Mouse (Mus musculus) limb, embryonic 13.5 days (tissue): ENCODE results near the gene Mnat1. TPM values are rescaled to one million over a fixed set of nuclear protein-coding genes. Genes with fewer than 3 reads are reported as not detected.

ENCODE experiments used
- ATAC-seq: fragments of 200-750 bp; cut with Nextera tagmentation; 2 replicates; pipeline ENCODE4 v1.8.0; 2017; ENCODE audit warnings: low read depth, moderate number of reproducible peaks, moderate TSS enrichment; ENCODE audit not compliant: low FRiP score
- H3K27ac ChIP-seq: fragments of 300-500 bp; sonication (generic); 2 replicates; pipeline ENCODE4 v1.5.1; 2015; ENCODE audit warnings: inconsistent platforms, mild to moderate bottlenecking, moderate library complexity
- H3K27me3 ChIP-seq: fragments of 300-500 bp; sonication (generic); 2 replicates; pipeline ENCODE4 v1.6.1; 2015; ENCODE audit warnings: mild to moderate bottlenecking, inconsistent platforms
- H3K36me3 ChIP-seq: fragments of 300-500 bp; sonication (generic); 2 replicates; pipeline ENCODE4 v1.6.1; 2015; ENCODE audit warnings: inconsistent platforms, mild to moderate bottlenecking, moderate library complexity
- H3K4me1 ChIP-seq: fragments of 300-500 bp; sonication (generic); 2 replicates; pipeline ENCODE4 v1.6.1; 2015; ENCODE audit warnings: inconsistent platforms
- H3K4me2 ChIP-seq: fragments of 300-500 bp; sonication (generic); replicated peaks from 2 replicates; pipeline ENCODE4 v1.6.1; 2015; ENCODE audit warnings: inconsistent platforms, mild to moderate bottlenecking, moderate library complexity
- H3K4me3 ChIP-seq: fragments of 300-500 bp; sonication (generic); 2 replicates; pipeline ENCODE4 v1.5.1; 2015; ENCODE audit warnings: moderate library complexity, mild to moderate bottlenecking, inconsistent platforms
- H3K9ac ChIP-seq: fragments of 300-500 bp; sonication (generic); 2 replicates; pipeline ENCODE4 v1.6.1; 2015; ENCODE audit warnings: mild to moderate bottlenecking, inconsistent platforms
- H3K9me3 ChIP-seq: fragments of 300-500 bp; sonication (generic); 2 replicates; pipeline ENCODE4 v1.6.1; 2016; ENCODE audit warnings: inconsistent platforms
- WGBS: fragments of 180-500 bp; shearing (Covaris S2); methylation state at CpG from one replicate; pipeline ENCODE4 v1.1.7; 2015; 5-methylcytosine and 5-hydroxymethylcytosine counted together
- polyA plus RNA-seq: library from polyadenylated mRNA; unstranded; fragments of >200 nt; fragmentation: Nextera tagmentation; extraction: Ambion mirVana; gene quantifications from 2 replicates; pipeline ENCODE4 v1.2.1, GENCODE M21; 2015

Gene Mnat1
- polyA plus RNA-seq, 1 experiment from 2014 or later, result 34.8 TPM

DNA sequence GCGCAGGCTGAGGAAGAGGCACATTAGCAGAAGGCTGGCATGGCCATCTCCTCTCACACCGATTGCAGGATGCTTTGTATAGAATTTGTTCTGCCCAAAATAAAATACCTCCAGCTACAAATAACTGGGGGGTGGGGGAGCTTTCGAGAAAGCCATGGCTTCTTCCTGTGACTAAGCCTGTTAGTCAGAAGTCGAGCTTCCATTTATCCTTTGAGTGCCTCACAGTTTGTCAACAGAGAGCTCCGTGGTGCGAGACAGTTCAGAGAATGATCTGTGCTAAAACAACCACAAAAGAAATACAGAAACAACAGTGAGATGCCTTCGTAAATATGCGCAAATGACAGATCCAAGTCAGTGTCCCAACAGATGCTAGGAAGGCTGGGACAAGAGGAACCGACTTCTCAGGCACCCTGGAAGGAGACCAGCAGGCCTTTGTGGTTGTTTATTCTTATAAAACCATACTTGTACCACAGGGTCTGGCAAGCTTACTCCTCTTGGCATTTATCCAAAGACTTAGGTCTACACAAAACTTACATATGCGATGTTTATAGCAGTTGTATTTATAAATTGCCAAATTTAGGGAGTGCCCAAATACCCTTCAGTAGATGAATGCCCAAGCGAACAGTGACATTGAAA, 172.1 kb downstream of the Mnat1 start:
- H3K27ac ChIP-seq, result no peak overlapping the region
- ATAC-seq, result no peak
- H3K4me1 ChIP-seq, result peaks cover 15% of the 10 kb centered on the region
- no peaks in the 10 kb centered on the region for H3K9me3 ChIP-seq
- H3K36me3 ChIP-seq, result peaks cover 30% of the 10 kb centered on the region
- H3K9ac ChIP-seq, result no peak overlapping the region
- H3K4me3 ChIP-seq, result no peak overlapping the region
- no peaks in the 10 kb centered on the region for H3K27me3 ChIP-seq
- H3K4me2 ChIP-seq, result no peak overlapping the region
- WGBS, result 70% methylated on average over 11 of the region's 11 CpGs

DNA sequence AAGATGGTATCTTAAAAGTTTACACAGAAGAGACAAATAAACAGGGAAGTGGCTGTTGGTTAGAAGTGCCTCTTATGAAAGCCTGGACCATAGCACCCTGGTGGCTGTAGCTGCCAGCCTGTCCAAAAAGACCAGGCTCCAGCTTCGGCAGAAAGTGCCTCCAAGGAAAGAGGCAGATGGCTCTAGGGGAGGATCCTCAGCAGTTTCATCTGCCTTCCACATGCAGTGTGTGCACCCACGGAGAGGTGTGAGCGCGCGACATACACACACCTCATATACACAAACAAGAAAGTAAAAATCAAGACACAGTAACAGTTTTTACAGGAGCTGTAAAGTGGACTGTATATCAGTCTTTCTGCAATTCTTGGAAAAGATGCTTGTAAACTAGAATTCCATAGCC, 175.1 kb downstream of the Mnat1 start:
- WGBS, result 85% methylated on average over 5 of the region's 5 CpGs
- Histone ChIP-seq H3K9me3 (no peaks in the 10 kb centered on the region), H3K4me1 (peaks cover 15% of the 10 kb centered on the region), H3K4me2 (no peak overlapping the region), H3K27ac (no peak overlapping the region), H3K27me3 (no peaks in the 10 kb centered on the region), H3K4me3 (no peak overlapping the region), H3K36me3 (peaks cover 26% of the 10 kb centered on the region), H3K9ac (no peak overlapping the region)
- ATAC-seq, result no peak

DNA sequence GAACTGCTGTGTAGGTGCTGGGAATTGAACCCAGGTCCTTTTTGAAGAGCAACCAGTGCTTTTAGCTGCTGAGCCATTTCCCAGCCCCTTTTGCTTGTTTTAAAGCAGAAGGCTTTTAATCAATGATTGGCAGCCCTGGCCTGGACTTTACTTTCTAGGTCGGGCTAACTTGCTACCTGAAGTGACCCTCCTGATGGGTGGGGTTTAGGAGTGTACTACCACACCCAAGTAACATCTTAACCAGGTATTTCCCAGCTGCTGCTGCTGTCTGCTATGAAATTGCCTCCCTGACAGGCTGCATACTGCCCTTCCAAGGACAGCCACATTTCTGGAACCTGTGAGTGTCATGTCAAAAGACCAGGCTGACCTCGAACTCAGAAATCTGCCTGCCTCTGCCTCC, 177.0 kb downstream of the Mnat1 start:
- Histone ChIP-seq H3K4me3 (no peak overlapping the region), H3K36me3 (peaks cover 22% of the 10 kb centered on the region; the same call in 1 of the 2 replicates), H3K27ac (no peak overlapping the region), H3K4me1 (peaks cover 10% of the 10 kb centered on the region), H3K4me2 (no peak overlapping the region), H3K9me3 (no peaks in the 10 kb centered on the region), H3K27me3 (no peaks in the 10 kb centered on the region), H3K9ac (no peak overlapping the region)
- WGBS, result 97% methylated on average over 2 of the region's 2 CpGs
- ATAC-seq, result no peak

DNA sequence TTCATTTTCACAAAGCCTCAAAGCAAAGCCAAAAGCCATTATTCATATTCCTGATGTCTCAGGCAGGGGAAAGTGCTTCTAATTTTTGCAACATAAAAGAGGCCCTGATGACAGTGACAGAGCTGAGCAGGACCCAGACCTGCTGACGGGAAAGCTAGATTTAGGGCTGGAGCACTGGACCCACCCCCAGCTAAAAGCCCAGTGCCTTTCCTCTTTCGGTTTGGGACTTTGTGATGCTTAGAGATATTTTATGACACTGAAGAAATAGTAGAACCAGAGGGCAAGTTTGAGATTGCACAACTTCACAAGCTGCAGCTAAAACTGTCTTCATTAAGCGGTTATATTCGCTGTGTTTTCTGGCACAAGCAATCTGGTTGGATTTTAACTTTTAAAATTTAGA, 181.1 kb downstream of the Mnat1 start:
- Histone ChIP-seq H3K27me3 (no peaks in the 10 kb centered on the region), H3K27ac (no peak overlapping the region), H3K9ac (no peak overlapping the region), H3K4me2 (no peak overlapping the region), H3K4me1 (0 out of 2 replicates have a peak, but pooled peaks cover 2% of the 10 kb centered on the region), H3K36me3 (peaks cover 19% of the 10 kb centered on the region; the same call in 1 of the 2 replicates), H3K4me3 (no peak overlapping the region), H3K9me3 (no peaks in the 10 kb centered on the region)
- ATAC-seq, result no peak
- 72% methylated on average over 4 of the region's 4 CpGs for WGBS

DNA sequence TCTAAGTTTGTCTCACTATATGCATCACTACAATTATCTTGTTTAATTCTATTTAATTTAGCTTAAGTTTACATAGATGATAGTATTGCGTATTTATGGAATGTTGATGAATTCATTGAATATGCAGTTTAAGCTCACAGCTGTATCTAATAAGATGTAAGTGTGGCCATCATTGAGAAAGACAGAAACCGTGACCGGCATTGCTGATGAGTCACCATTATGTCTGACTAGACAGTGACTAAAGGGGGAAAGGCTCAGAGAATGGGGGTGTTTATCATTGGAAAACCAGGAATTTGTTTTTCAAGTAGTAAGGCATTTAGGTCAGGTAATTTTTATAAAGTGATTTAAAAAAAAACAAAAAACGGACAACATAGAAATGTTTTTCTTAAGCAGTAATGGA, 184.2 kb downstream of the Mnat1 start:
- Histone ChIP-seq H3K9me3 (no peaks in the 10 kb centered on the region), H3K4me2 (no peak overlapping the region), H3K4me1 (0 out of 2 replicates have a peak, but pooled peaks cover 2% of the 10 kb centered on the region), H3K36me3 (peaks cover 9% of the 10 kb centered on the region; the same call in 1 of the 2 replicates), H3K4me3 (no peak overlapping the region), H3K27me3 (no peaks in the 10 kb centered on the region), H3K9ac (no peak overlapping the region), H3K27ac (no peak overlapping the region)
- no peak for ATAC-seq
- WGBS, result 88% methylated on average over 4 of the region's 4 CpGs

DNA sequence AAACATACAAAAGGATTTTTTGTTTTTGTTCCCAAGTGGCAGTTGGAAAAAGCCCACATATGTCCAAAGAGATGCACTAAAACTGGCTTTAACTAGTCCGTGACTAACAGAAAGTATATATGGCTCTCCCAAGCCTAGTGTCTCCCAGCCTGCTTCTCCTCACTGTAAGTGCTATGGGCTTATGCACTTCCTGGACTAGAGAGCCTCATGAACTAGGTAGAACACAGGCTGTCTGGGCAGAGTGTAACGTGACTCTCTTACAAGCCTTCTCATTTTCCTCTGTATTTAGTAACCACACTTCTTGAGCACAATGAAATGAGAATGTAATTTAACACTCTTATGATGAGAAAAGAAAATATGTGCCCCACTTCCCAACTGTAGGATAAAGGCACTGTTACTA, 185.2 kb downstream of the Mnat1 start:
- Histone ChIP-seq H3K36me3 (peaks cover 9% of the 10 kb centered on the region; the same call in 1 of the 2 replicates), H3K4me3 (no peak overlapping the region), H3K27me3 (no peaks in the 10 kb centered on the region), H3K27ac (no peak overlapping the region), H3K9me3 (no peaks in the 10 kb centered on the region), H3K4me2 (no peak overlapping the region), H3K4me1 (0 out of 2 replicates have a peak, but pooled peaks cover 2% of the 10 kb centered on the region), H3K9ac (no peak overlapping the region)
- WGBS, result 59% methylated on average over 2 of the region's 2 CpGs
- no peak for ATAC-seq

DNA sequence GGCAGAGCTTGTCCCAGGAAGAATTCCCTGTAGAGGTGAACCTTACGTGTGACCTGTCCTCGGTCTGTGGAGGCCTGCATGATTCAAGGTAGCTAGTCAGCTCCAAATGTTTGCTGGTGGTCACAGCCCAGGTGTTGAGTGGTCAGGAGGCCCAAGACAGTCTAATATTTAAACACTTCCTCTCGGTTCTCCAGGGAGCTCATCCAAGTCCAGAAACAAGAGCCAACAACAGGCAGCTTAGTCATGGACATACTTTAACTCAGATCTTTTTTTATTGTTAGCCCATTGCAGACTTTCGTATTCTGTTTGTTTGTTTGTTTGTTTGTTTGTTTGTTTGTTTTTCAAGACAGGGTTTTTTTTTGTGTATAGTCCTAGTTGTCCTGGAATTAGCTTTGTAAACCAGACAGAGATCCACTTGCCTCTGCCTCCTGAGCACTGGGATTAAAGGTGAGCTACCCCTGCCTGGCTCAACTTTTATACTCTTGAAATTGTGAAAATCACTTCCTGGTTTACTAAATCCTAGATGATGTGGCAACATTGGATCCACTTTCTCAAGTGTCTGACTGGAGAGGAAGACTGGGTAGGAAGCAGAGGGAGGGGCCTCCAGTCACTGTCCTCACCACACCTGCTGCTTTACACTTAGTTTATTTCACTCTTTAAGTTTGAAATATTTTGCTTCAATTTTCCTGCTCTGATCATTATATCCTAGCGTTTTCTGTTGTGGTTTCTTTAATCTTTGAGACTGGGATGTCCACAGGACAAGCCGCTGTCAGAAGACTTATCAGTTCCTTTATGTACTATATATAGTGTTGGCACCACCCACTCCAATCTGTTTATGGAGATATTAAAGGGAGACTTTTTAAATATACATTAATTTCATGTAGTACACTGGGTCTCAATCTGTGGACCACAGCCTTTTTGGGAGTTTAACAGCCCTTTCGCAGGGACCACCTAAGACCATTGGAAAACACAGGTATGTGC, 194.5 kb downstream of the Mnat1 start:
- Histone ChIP-seq H3K27me3 (peaks cover 6% of the 10 kb centered on the region; the same call in 1 of the 2 replicates), H3K4me2 (no peak overlapping the region), H3K4me1 (no peaks in the 10 kb centered on the region; the same call in 1 of the 2 replicates), H3K9ac (no peak overlapping the region), H3K27ac (no peak overlapping the region), H3K4me3 (no peak overlapping the region), H3K9me3 (no peaks in the 10 kb centered on the region), H3K36me3 (peaks cover 12% of the 10 kb centered on the region)
- WGBS, result 91% methylated on average over 7 of the region's 7 CpGs
- ATAC-seq, result no peak

Other genes with a start within 250 kb of the Mnat1 start
- gene Six6, start 183.8 kb upstream of the Mnat1 start, polyA plus RNA-seq, result not detected in 2 replicates
- 5.6 and 6.2 TPM in 2 replicates for gene 4930447C04Rik, start 182.9 kb upstream of the Mnat1 start, polyA plus RNA-seq
- 47.0 and 50.0 TPM in 2 replicates for gene Six1, start 69.8 kb upstream of the Mnat1 start, polyA plus RNA-seq
- gene Six4, start 10.3 kb upstream of the Mnat1 start, polyA plus RNA-seq, result 7.6 and 8.3 TPM in 2 replicates
- gene Trmt5, start 163.0 kb downstream of the Mnat1 start, polyA plus RNA-seq, result 17.2 and 20.1 TPM in 2 replicates
- gene Slc38a6, start 163.1 kb downstream of the Mnat1 start, polyA plus RNA-seq, result 11.0 and 14.1 TPM in 2 replicates